Mouse (Mus musculus) liver, embryonic 14.5 days (tissue): ENCODE measurements around the gene Fgd2. TPM values are rescaled to one million over a fixed set of nuclear protein-coding genes. Genes with fewer than 3 reads are reported as not detected.
A peak's percentile ranks its signal among the peaks of the same experiment; 100 is the strongest.

ENCODE experiments used
- ATAC-seq: fragments of 200-750 bp; cut with Nextera tagmentation; 2 replicates; pipeline ENCODE4 v1.8.0; 2017; ENCODE audit warnings: moderate number of reproducible peaks, mild to moderate bottlenecking, moderate library complexity; ENCODE audit not compliant: insufficient read depth
- DNase-seq, 3 experiments: peaks; one replicate each; pipeline ENCODE4 v3.0.0-alpha.2; 2012 to 2013; ENCODE audit warnings: low read depth in 3 of 3, low spot score in 3 of 3
- H3K27ac ChIP-seq: fragments of 300-500 bp; sonication (generic); 2 replicates; pipeline ENCODE4 v1.5.1; 2014; ENCODE audit warnings: moderate library complexity, mild to moderate bottlenecking, control low read depth, inconsistent platforms
- H3K27me3 ChIP-seq: fragments of 300-500 bp; sonication (generic); 2 replicates; pipeline ENCODE4 v1.6.1; 2014; ENCODE audit warnings: mild to moderate bottlenecking, low read length, moderate library complexity; ENCODE audit not compliant: control insufficient read depth, insufficient read depth
- H3K36me3 ChIP-seq: fragments of 300-500 bp; sonication (generic); replicated peaks from 2 replicates; pipeline ENCODE4 v1.6.1; 2014; ENCODE audit warnings: low read depth; ENCODE audit not compliant: control insufficient read depth, insufficient read depth
- H3K4me1 ChIP-seq, 2 experiments: fragments of 200-500 bp in 1 of 2; fragments of 300-500 bp in 1 of 2; sonication (generic) in 1 of 2; replicated peaks; 2 replicates each; pipeline ENCODE4 v1.6.1; 2012 to 2014; ENCODE audit warnings: antibody characterized with exemption in 1 of 2, inconsistent platforms in 1 of 2, low read length in 1 of 2; ENCODE audit not compliant: control insufficient read depth in 2 of 2, insufficient read depth in 2 of 2
- H3K4me2 ChIP-seq: fragments of 300-500 bp; sonication (generic); 2 replicates; pipeline ENCODE4 v1.6.1; 2014; ENCODE audit warnings: low read depth, mild to moderate bottlenecking, control low read depth, moderate library complexity
- H3K4me3 ChIP-seq, 2 experiments: fragments of 200-500 bp in 1 of 2; fragments of 300-500 bp in 1 of 2; sonication (generic) in 1 of 2; 2 replicates each; pipeline ENCODE4 v1.5.1; 2012 to 2014; ENCODE audit warnings: low read depth in 2 of 2, low read length in 2 of 2, mild to moderate bottlenecking in 2 of 2, control low read depth in 1 of 2, inconsistent platforms in 1 of 2, moderate library complexity in 1 of 2; ENCODE audit not compliant: insufficient read depth in 1 of 2
- H3K9ac ChIP-seq: fragments of 300-500 bp; sonication (generic); replicated peaks from 2 replicates; pipeline ENCODE4 v1.6.1; 2014; ENCODE audit warnings: mild to moderate bottlenecking, control low read depth, moderate library complexity
- H3K9me3 ChIP-seq: fragments of 300-500 bp; sonication (generic); 2 replicates; pipeline ENCODE4 v1.6.1; 2016; ENCODE audit warnings: low read length, mixed read lengths; ENCODE audit not compliant: control insufficient read depth
- CTCF ChIP-seq: IDR thresholded peaks from 2 replicates; pipeline ENCODE4 v1.5.1; 2016; ENCODE audit warnings: antibody characterized with exemption, low read depth, control low read depth
- EP300 ChIP-seq: IDR thresholded peaks from 2 replicates; pipeline ENCODE4 v1.6.1; 2016; ENCODE audit warnings: antibody characterized with exemption, low read depth
- WGBS: fragments of 180-500 bp; shearing (Covaris S2); extraction: QIAGEN DNeasy Blood & Tissue Kit; methylation state at CpG from one replicate; pipeline ENCODE4 v1.1.7; 2014; ENCODE audit not compliant: insufficient replicate concordance; 5-methylcytosine and 5-hydroxymethylcytosine counted together
- polyA plus RNA-seq, 2 experiments: library from polyadenylated mRNA; depleted of rRNA in 1 of 2; stranded (reverse) in 1 of 2; unstranded in 1 of 2; fragments of >200 nt; fragmentation: Nextera tagmentation in 1 of 2; extraction: Ambion mirVana in 1 of 2; gene quantifications; 2 replicates each; pipeline versions ENCODE4 v1.2.1 to v1.2.3; 2012 to 2014

Fgd2 gene
- polyA plus RNA-seq (2012; rRNA removed) = 8.5 and 8.6 TPM in 2 replicates
- 3.8 and 4.0 TPM in 2 replicates for polyA plus RNA-seq (2014; fragmentation: Nextera tagmentation; extraction: Ambion mirVana)

DNA sequence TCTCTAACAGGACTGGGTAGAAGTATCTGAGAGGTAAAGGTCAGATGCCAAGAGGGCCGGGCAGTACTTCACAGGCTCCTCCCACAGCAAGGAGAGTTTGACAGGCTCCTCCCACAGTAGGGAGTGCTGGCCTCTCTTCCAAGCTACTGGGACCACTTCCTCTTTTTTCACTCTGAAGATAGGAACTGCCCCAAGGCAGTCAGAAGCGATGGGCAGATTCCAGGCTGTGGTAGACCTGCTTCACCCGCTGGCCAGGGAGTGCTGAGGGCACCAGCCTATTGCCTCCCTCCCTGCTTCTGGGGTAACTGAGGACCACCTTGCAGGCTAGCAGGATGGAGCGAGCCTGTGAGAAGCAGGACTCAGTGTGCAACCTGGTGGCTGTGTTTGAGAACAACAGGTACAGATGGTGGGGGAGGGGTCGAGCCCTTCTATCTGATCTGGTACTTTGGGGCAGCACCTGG, at the start of gene Fgd2:
Gene Fgd2 (plus strand): TSS at position 154 of the 461 bp plus-strand sequence.
- 7% methylated on average over 5 of the region's 5 CpGs for WGBS
- H3K9me3 ChIP-seq = no peaks in the 10 kb centered on the region
- H3K27ac ChIP-seq = no peak within 1 kb of the TSS
- H3K36me3 ChIP-seq = no peaks in the 10 kb centered on the region
- no peaks in the 10 kb centered on the region for H3K4me1 ChIP-seq
- no peak within 1 kb of the TSS; the same call in 1 of the 2 replicates for H3K4me2 ChIP-seq
- peak within 1 kb of the TSS; percentile 23 to 50 for H3K4me3 ChIP-seq
- ATAC-seq (peak; percentile 25; the same call in 1 of the 2 replicates), DNase-seq (no peak)
- no peak within 1 kb of the TSS for H3K9ac ChIP-seq
- no peaks in the 10 kb centered on the region for H3K27me3 ChIP-seq
- TF ChIP-seq CTCF (peak; percentile 12; the same call in 1 of the 2 replicates), EP300 (no peak)

DNA sequence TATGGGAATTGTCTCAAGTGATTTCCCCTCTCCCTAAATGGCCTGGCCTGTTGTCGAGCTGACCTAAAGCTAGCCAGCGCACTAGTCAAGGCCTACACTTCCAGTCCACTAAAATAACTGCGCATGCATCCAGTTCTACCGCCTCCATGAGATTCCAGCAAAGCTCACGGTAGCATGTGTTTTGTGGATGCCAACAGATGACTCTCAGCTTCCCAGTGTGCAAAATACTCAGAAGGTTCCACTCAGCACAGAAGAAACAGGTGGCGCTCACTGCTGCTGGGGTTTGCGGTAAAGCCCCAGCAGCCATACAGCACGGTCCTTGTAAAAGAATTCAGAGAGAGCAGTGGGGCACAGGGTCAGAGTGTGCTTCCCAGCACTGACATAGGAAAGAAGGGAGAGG, 49.1 kb upstream of the Fgd2 start:
- Histone ChIP-seq H3K4me1 (no peaks in the 10 kb centered on the region), H3K4me3 (no peak overlapping the region), H3K4me2 (no peak overlapping the region), H3K36me3 (no peaks in the 10 kb centered on the region), H3K9ac (no peak overlapping the region), H3K27ac (no peak overlapping the region), H3K27me3 (no peaks in the 10 kb centered on the region), H3K9me3 (peaks cover 2% of the 10 kb centered on the region; the same call in 1 of the 2 replicates)
- 76% methylated on average over 8 of the region's 8 CpGs for WGBS
- DNase-seq (no peak), ATAC-seq (no peak)
- TF ChIP-seq EP300 (no peak), CTCF (no peak)

DNA sequence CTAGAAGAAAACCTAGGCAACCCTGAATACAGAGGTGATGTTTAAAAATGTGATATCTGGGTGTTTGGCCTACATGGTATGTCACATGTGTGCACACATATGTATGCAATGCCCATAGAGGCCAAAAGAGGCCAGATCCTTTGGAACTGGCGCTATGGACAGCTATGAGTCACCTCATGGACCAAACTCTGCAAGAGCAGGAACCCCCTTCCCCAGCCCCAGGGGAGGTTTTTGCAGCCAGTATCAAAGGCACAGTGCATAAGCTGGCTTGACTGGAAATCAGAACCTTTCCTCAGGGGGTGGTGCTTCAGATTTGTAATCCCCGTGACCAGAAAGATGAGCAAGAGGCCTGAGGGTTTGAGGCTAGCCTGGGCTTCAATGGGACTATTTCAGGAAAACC, 48.6 kb upstream of the Fgd2 start:
- H3K36me3 ChIP-seq = no peaks in the 10 kb centered on the region
- H3K27me3 ChIP-seq = no peaks in the 10 kb centered on the region
- H3K9ac ChIP-seq = no peak overlapping the region
- H3K4me1 ChIP-seq = no peaks in the 10 kb centered on the region
- H3K27ac ChIP-seq = no peak overlapping the region
- peaks cover 2% of the 10 kb centered on the region; the same call in 1 of the 2 replicates for H3K9me3 ChIP-seq
- H3K4me2 ChIP-seq = no peak overlapping the region
- no peak for TF ChIP-seq CTCF
- TF ChIP-seq EP300 = no peak
- WGBS = 77% methylated on average over 2 of the region's 2 CpGs
- DNase-seq = no peak
- H3K4me3 ChIP-seq = no peak overlapping the region
- no peak for ATAC-seq

DNA sequence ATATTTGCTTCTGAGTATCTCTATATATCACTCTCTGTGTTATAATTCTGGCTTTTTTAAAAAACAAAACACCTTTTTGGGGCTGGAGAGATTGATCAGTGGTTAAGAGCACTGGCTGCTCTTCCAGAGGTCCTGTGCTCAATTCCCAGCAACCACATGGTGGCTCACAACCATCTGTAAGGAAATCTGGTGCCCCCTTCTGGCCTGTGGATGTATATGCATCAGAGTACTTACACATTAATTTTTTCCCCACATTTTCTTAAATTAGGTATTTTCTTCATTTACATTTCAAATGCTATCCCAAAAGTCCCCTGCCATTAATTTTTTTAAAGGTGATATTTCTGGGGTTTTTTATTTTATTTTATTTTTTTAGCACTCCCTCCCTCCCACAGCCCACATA, 47.4 kb upstream of the Fgd2 start:
- no peak overlapping the region for H3K4me2 ChIP-seq
- no peaks in the 10 kb centered on the region for H3K27me3 ChIP-seq
- H3K36me3 ChIP-seq = no peaks in the 10 kb centered on the region
- H3K9me3 ChIP-seq = peaks cover 2% of the 10 kb centered on the region; the same call in 1 of the 2 replicates
- no peak for TF ChIP-seq EP300
- peak; percentile 56 for TF ChIP-seq CTCF
- no peak overlapping the region for H3K4me3 ChIP-seq
- DNase-seq (no peak), ATAC-seq (no peak)
- no peak overlapping the region for H3K27ac ChIP-seq
- no peaks in the 10 kb centered on the region for H3K4me1 ChIP-seq
- H3K9ac ChIP-seq = no peak overlapping the region

DNA sequence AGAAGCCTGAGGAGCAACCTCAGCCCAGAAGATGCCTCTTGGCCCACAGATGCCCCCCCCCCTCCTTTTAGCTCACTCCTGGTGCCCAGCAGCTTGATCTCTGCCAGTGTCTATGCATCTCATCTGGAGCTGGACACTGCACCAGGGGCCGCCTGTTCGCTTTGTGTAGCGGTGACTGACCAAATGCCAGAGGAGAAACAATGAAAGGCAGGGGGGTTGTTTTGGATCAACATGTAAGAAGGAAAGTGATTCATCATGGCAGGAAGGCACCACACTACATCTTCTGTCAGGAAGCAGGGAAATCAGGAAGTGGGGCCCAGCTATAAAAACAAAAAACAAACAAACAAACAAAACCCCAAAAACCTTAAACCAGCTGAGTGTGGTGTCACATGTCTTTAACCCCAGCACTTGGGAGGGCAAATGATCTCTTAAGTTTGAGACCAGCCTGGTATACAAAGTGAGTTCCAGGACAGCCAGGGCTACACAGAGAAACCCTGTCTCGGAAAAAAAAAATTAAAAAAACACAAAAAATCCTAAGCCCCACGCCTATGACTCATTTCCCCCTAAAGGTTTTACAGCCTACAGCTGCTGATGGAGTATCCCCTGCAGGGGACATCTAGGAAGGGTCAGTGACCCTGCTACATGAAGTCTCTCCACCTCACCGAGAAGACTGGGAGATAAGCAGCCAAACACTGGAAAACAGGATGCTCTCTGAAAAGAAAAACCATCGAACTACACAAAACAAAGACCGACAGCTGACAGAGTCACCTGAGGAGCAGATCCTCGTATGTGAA, 44.8 kb upstream of the Fgd2 start:
- H3K4me1 ChIP-seq = peaks cover 0 to 3% of the 10 kb centered on the region in 2 experiments; a peak in 2 of 4 replicates
- no peaks in the 10 kb centered on the region; the same call in 1 of the 2 replicates for H3K27me3 ChIP-seq
- ATAC-seq (no peak), DNase-seq (no peak)
- WGBS = 45% methylated on average over 9 of the region's 9 CpGs
- H3K9ac ChIP-seq = no peak overlapping the region
- H3K4me3 ChIP-seq = no peak overlapping the region
- H3K36me3 ChIP-seq = no peaks in the 10 kb centered on the region
- TF ChIP-seq EP300 (no peak), CTCF (no peak)
- no peak overlapping the region for H3K27ac ChIP-seq
- no peak overlapping the region for H3K4me2 ChIP-seq
- H3K9me3 ChIP-seq = peaks cover 2% of the 10 kb centered on the region; the same call in 1 of the 2 replicates
